Comparison of ENCODE assay signal across 7 mouse cellular contexts in the genomic region with DNA sequence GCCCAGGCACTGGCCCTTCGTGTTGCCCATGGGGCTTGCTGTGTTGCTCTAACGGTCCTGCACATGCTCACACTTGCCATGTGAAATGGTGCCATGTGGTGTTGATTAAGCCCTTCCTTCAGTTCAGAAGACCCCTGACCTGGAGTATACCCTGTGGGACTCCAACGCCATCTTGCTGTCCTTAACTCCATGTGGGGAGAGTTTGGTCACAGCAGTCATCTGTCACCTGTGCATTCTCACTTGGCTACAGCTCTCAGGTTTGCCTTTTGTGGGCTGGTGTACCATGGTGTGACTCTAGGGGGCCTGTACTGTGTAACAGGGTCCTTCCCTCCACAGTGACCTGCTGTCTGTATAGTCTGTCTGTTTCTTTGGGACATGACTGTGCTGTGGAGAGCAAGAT.
DNase-seq lines count a peak whose midpoint lies in the region; ATAC-seq and TF ChIP-seq lines count a peak whose summit lies in the region.

No protein-coding gene starts in this region.

- peaks cover 86% of the 10 kb centered on the region for H3K4me1 ChIP-seq in thymus, adult 2 months (replicated peaks; ENCODE audit: control insufficient read depth, insufficient read depth, low read length)
- H3K4me1 ChIP-seq in forebrain, postnatal 0 days (ENCODE audit: insufficient read depth), result 0 out of 2 replicates have a peak, but pooled peaks cover 16% of the 10 kb centered on the region
- peaks cover 79% of the 10 kb centered on the region for H3K4me1 ChIP-seq in liver, embryonic 15.5 days (replicated peaks)

- H3K36me3 ChIP-seq in thymus, adult 2 months (ENCODE audit: control insufficient read depth, insufficient read depth, low read length), result no peaks in the 10 kb centered on the region
- no peaks in the 10 kb centered on the region for H3K36me3 ChIP-seq in forebrain, postnatal 0 days (ENCODE audit: insufficient read depth)
- H3K36me3 ChIP-seq in liver, embryonic 15.5 days (replicated peaks), result no peaks in the 10 kb centered on the region

- H3K27ac ChIP-seq in thymus, adult 2 months (ENCODE audit: control insufficient read depth, insufficient read depth, low read length), result peak overlapping the region; percentile 94
- H3K27ac ChIP-seq in forebrain, postnatal 0 days (ENCODE audit: low read depth, low read length), result 0 out of 2 replicates have a peak overlapping the region, but pooled peaks have one; percentile 77
- peak overlapping the region; percentile 82 for H3K27ac ChIP-seq in liver, embryonic 15.5 days (replicated peaks)

- TF ChIP-seq CTCF in thymus, adult 2 months (IDR thresholded peaks at IDR 0.05; ENCODE audit: borderline replicate concordance, control insufficient read depth, extremely low read depth, insufficient read depth, low read length, poor library complexity), result no peak
- TF ChIP-seq CTCF in forebrain, postnatal 0 days (IDR thresholded peaks at IDR 0.05; ENCODE audit: low read depth), result peak; percentile 26; the same call in 1 of the 2 replicates

- H3K4me3 ChIP-seq in thymus, adult 2 months (ENCODE audit: control insufficient read depth, insufficient read depth, low read length), result peak overlapping the region; percentile 46; the same call in 1 of the 2 replicates
- H3K4me3 ChIP-seq in forebrain, postnatal 0 days (ENCODE audit: low read depth, low read length), result no peak overlapping the region
- no peak overlapping the region for H3K4me3 ChIP-seq in liver, embryonic 15.5 days (replicated peaks)

- no peaks in the 10 kb centered on the region for H3K27me3 ChIP-seq in thymus, adult 2 months (ENCODE audit: control insufficient read depth, insufficient read depth, low read length)
- H3K27me3 ChIP-seq in forebrain, postnatal 0 days (ENCODE audit: insufficient read depth, low read length), result no peaks in the 10 kb centered on the region; the same call in 1 of the 2 replicates
- H3K27me3 ChIP-seq in liver, embryonic 15.5 days, result no peaks in the 10 kb centered on the region

- no peak overlapping the region for H3K4me2 ChIP-seq in forebrain, postnatal 0 days (ENCODE audit: low read depth)
- H3K4me2 ChIP-seq in liver, embryonic 15.5 days, result peak overlapping the region; percentile 58

- ATAC-seq in forebrain, postnatal 0 days, result no peak
- no peak for ATAC-seq in liver, embryonic 15.5 days (ENCODE audit: insufficient read depth)

- TF ChIP-seq POLR2A in thymus, adult 2 months (IDR thresholded peaks at IDR 0.05; ENCODE audit: control insufficient read depth, extremely low read depth, insufficient read depth, low read length, poor library complexity), result no peak

- H3K9ac ChIP-seq in forebrain, postnatal 0 days, result no peak overlapping the region
- H3K9ac ChIP-seq in liver, embryonic 15.5 days, result no peak overlapping the region

- no peaks in the 10 kb centered on the region for H3K9me3 ChIP-seq in forebrain, postnatal 0 days (ENCODE audit: low read length)
- no peaks in the 10 kb centered on the region for H3K9me3 ChIP-seq in liver, embryonic 15.5 days (replicated peaks)

- DNase-seq in thymus, adult 2 months, result peak; percentile 50
- no peak for DNase-seq in thymus, postnatal 10 days (ENCODE audit: low spot score in 2 of 2)
- no peak for DNase-seq in forebrain, postnatal 0 days
- DNase-seq in Muller cell, postnatal 12 days (ENCODE audit: inconsistent ontology term), result no peak
- no peak for DNase-seq in adrenal gland, postnatal 36 days
- no peak for DNase-seq in cerebellum, postnatal 14 days

- 66% methylated on average over 3 of the region's 3 CpGs for WGBS in thymus, adult 2 months
- 65% methylated on average over 3 of the region's 3 CpGs for WGBS in forebrain, postnatal 0 days
- WGBS in liver, embryonic 15.5 days (ENCODE audit: insufficient replicate concordance), result 39% methylated on average over 3 of the region's 3 CpGs
